Mouse (Mus musculus) midbrain, embryonic 11.5 days (tissue): Measurements from ENCODE around the gene Fcf1. TPM values are rescaled to one million over a fixed set of nuclear protein-coding genes. Genes with fewer than 3 reads are reported as not detected.
A peak's percentile ranks its signal among the peaks of the same experiment; 100 is the strongest.

ENCODE experiments used
- ATAC-seq: fragments of 200-750 bp; cut with Nextera tagmentation; 2 replicates; pipeline ENCODE4 v1.8.0; 2017; ENCODE audit warnings: moderate TSS enrichment, moderate library complexity; ENCODE audit not compliant: low FRiP score
- DNase-seq: peaks from one replicate; pipeline ENCODE4 v3.0.0; 2015; ENCODE audit warnings: low spot score; ENCODE audit errors: missing footprints
- H3K27ac ChIP-seq: fragments of 300-500 bp; sonication (generic); 2 replicates; pipeline ENCODE4 v1.5.1; 2014; ENCODE audit warnings: low read depth, low read length
- H3K27me3 ChIP-seq: fragments of 300-500 bp; sonication (generic); 2 replicates; pipeline ENCODE4 v1.6.1; 2014; ENCODE audit warnings: mild to moderate bottlenecking, low read length, moderate library complexity, mixed read lengths; ENCODE audit not compliant: control insufficient read depth, insufficient read depth
- H3K36me3 ChIP-seq: fragments of 300-500 bp; sonication (generic); 2 replicates; pipeline ENCODE4 v1.6.1; 2014; ENCODE audit warnings: mild to moderate bottlenecking, low read length, moderate library complexity, mixed read lengths; ENCODE audit not compliant: control insufficient read depth, insufficient read depth
- H3K4me1 ChIP-seq: fragments of 300-500 bp; sonication (generic); 2 replicates; pipeline ENCODE4 v1.6.1; 2014; ENCODE audit warnings: low read length; ENCODE audit not compliant: control insufficient read depth, insufficient read depth
- H3K4me2 ChIP-seq: fragments of 300-500 bp; sonication (generic); 2 replicates; pipeline ENCODE4 v1.6.1; 2014; ENCODE audit warnings: mild to moderate bottlenecking, moderate library complexity
- H3K4me3 ChIP-seq: fragments of 300-500 bp; sonication (generic); 2 replicates; pipeline ENCODE4 v1.5.1; 2014; ENCODE audit warnings: low read depth, low read length
- H3K9ac ChIP-seq: fragments of 300-500 bp; sonication (generic); 2 replicates; pipeline ENCODE4 v1.6.1; 2014; ENCODE audit warnings: low read length
- H3K9me3 ChIP-seq: fragments of 300-500 bp; sonication (generic); 2 replicates; pipeline ENCODE4 v1.6.1; 2016; ENCODE audit warnings: low read length; ENCODE audit not compliant: control insufficient read depth
- WGBS: fragments of 180-500 bp; shearing (Covaris S2); extraction: QIAGEN DNeasy Blood & Tissue Kit; methylation state at CpG from one replicate; pipeline ENCODE4 v1.1.7; 2014; 5-methylcytosine and 5-hydroxymethylcytosine counted together
- polyA plus RNA-seq: library from polyadenylated mRNA; unstranded; fragments of >200 nt; fragmentation: Nextera tagmentation; extraction: Ambion mirVana; gene quantifications from 2 replicates; pipeline ENCODE4 v1.2.1, GENCODE M21; 2014

Gene Fcf1
- polyA plus RNA-seq, 1 experiment from 2014 or later = 164 TPM

- WGBS = under 1% methylated on average over 45 of the region's 45 CpGs
- Histone ChIP-seq H3K27ac (peak within 1 kb of the TSS; percentile 48), H3K27me3 (no peaks in the 10 kb centered on the region), H3K9me3 (no peaks in the 10 kb centered on the region), H3K36me3 (no peaks in the 10 kb centered on the region), H3K4me3 (peak within 1 kb of the TSS; percentile 96), H3K9ac (peak within 1 kb of the TSS; percentile 99), H3K4me1 (peaks cover 14% of the 10 kb centered on the region), H3K4me2 (peak within 1 kb of the TSS; percentile 94)
- ATAC-seq = peak; percentile 97
- DNase-seq = peak; percentile 99
Observed at GRCm38 (mm10) chr12:84996083-84996496, 25.4 kb downstream of the Fcf1 start, which contains the start of gene Ylpm1. TSS of gene Ylpm1 (plus strand) at chr12:84996321.

- peak; percentile 94 for DNase-seq
- Histone ChIP-seq H3K4me3 (peak overlapping the region; percentile 96), H3K4me2 (peak overlapping the region; percentile 94), H3K27ac (peak overlapping the region; percentile 48), H3K36me3 (no peaks in the 10 kb centered on the region), H3K4me1 (peaks cover 14% of the 10 kb centered on the region), H3K27me3 (no peaks in the 10 kb centered on the region), H3K9ac (peak overlapping the region; percentile 99), H3K9me3 (no peaks in the 10 kb centered on the region)
- peak; percentile 72 for ATAC-seq
- 1% methylated on average over 44 of the region's 44 CpGs for WGBS
Observed at GRCm38 (mm10) chr12:84996501-84997398, 26.1 kb downstream of the Fcf1 start.

GRCm38 (mm10) chr12:84999053-84999452 lies 28.4 kb downstream of the Fcf1 start:
- DNase-seq (no peak), ATAC-seq (no peak)
- Histone ChIP-seq H3K27ac (no peak overlapping the region), H3K4me1 (peaks cover 14% of the 10 kb centered on the region), H3K9me3 (no peaks in the 10 kb centered on the region), H3K4me3 (peak overlapping the region; percentile 96; the same call in 1 of the 2 replicates), H3K4me2 (peak overlapping the region; percentile 94), H3K9ac (no peak overlapping the region), H3K36me3 (no peaks in the 10 kb centered on the region), H3K27me3 (no peaks in the 10 kb centered on the region)

- no peak overlapping the region for H3K4me3 ChIP-seq
- H3K4me1 ChIP-seq = no peaks in the 10 kb centered on the region
- no peak overlapping the region for H3K9ac ChIP-seq
- no peak overlapping the region for H3K27ac ChIP-seq
- no peaks in the 10 kb centered on the region for H3K36me3 ChIP-seq
- ATAC-seq (no peak), DNase-seq (no peak)
- H3K9me3 ChIP-seq = no peaks in the 10 kb centered on the region; the same call in 1 of the 2 replicates
- no peak overlapping the region for H3K4me2 ChIP-seq
- WGBS = 88% methylated on average over 1 of the region's 1 CpGs
- no peaks in the 10 kb centered on the region for H3K27me3 ChIP-seq
Observed at GRCm38 (mm10) chr12:85006206-85006605, 35.5 kb downstream of the Fcf1 start.

GRCm38 (mm10) chr12:85007021-85007420 lies 36.3 kb downstream of the Fcf1 start:
- Histone ChIP-seq H3K4me2 (no peak overlapping the region), H3K4me3 (no peak overlapping the region), H3K36me3 (no peaks in the 10 kb centered on the region), H3K9me3 (no peaks in the 10 kb centered on the region; the same call in 1 of the 2 replicates), H3K27ac (no peak overlapping the region), H3K4me1 (no peaks in the 10 kb centered on the region), H3K9ac (no peak overlapping the region), H3K27me3 (no peaks in the 10 kb centered on the region)
- ATAC-seq = no peak
- no peak for DNase-seq

- WGBS = 97% methylated on average over 1 of the region's 1 CpGs
- H3K36me3 ChIP-seq = peaks cover 4% of the 10 kb centered on the region; the same call in 1 of the 2 replicates
- no peaks in the 10 kb centered on the region; the same call in 1 of the 2 replicates for H3K9me3 ChIP-seq
Observed at GRCm38 (mm10) chr12:85009776-85010175, 39.1 kb downstream of the Fcf1 start.

GRCm38 (mm10) chr12:85010541-85010940 lies 39.8 kb downstream of the Fcf1 start:
- no peak overlapping the region for H3K4me2 ChIP-seq
- DNase-seq (peak; percentile 77), ATAC-seq (no peak)
- H3K9ac ChIP-seq = no peak overlapping the region
- H3K4me3 ChIP-seq = no peak overlapping the region
- 91% methylated on average over 2 of the region's 2 CpGs for WGBS
- peaks cover 10% of the 10 kb centered on the region; the same call in 1 of the 2 replicates for H3K36me3 ChIP-seq
- no peaks in the 10 kb centered on the region for H3K4me1 ChIP-seq
- H3K27ac ChIP-seq = no peak overlapping the region
- H3K9me3 ChIP-seq = no peaks in the 10 kb centered on the region; the same call in 1 of the 2 replicates
- H3K27me3 ChIP-seq = no peaks in the 10 kb centered on the region

More at GRCm38 (mm10) chr12:85009776-85010175, 39.1 kb downstream of the Fcf1 start:
- Histone ChIP-seq H3K4me3 (no peak overlapping the region), H3K27me3 (no peaks in the 10 kb centered on the region), H3K9ac (no peak overlapping the region), H3K4me2 (no peak overlapping the region), H3K4me1 (no peaks in the 10 kb centered on the region), H3K27ac (no peak overlapping the region)
- DNase-seq (peak; percentile 72), ATAC-seq (no peak)

- Histone ChIP-seq H3K36me3 (peaks cover 10% of the 10 kb centered on the region; the same call in 1 of the 2 replicates), H3K9me3 (no peaks in the 10 kb centered on the region; the same call in 1 of the 2 replicates), H3K9ac (no peak overlapping the region), H3K4me3 (no peak overlapping the region), H3K4me2 (no peak overlapping the region), H3K4me1 (no peaks in the 10 kb centered on the region), H3K27ac (no peak overlapping the region), H3K27me3 (no peaks in the 10 kb centered on the region)
- DNase-seq = no peak
- WGBS = 95% methylated on average over 2 of the region's 2 CpGs
- ATAC-seq = no peak
Observed at GRCm38 (mm10) chr12:85012185-85012584, 41.5 kb downstream of the Fcf1 start.

GRCm38 (mm10) chr12:85022071-85022470 lies 51.4 kb downstream of the Fcf1 start:
- no peaks in the 10 kb centered on the region for H3K9me3 ChIP-seq
- H3K9ac ChIP-seq = no peak overlapping the region
- H3K27ac ChIP-seq = no peak overlapping the region
- H3K27me3 ChIP-seq = no peaks in the 10 kb centered on the region
- WGBS = 95% methylated on average over 1 of the region's 1 CpGs
- DNase-seq (peak; percentile 76), ATAC-seq (no peak)
- no peak overlapping the region for H3K4me3 ChIP-seq
- no peaks in the 10 kb centered on the region for H3K4me1 ChIP-seq
- H3K4me2 ChIP-seq = no peak overlapping the region
- no peaks in the 10 kb centered on the region for H3K36me3 ChIP-seq
